Mouse (Mus musculus): ENCODE measurements at regions not wholly inside any gene's neighbourhood (a gene's known extent, or its start where the extent isn't known, plus 50 kb on each side); places are given as distances from the start of the nearest gene placed in this dataset.

- Histone ChIP-seq H3K4me3 (replicated peaks; ENCODE audit: insufficient read depth, low read depth, low read length) (no peak overlapping the region), H3K4me1 (ENCODE audit: control insufficient read depth, insufficient read depth, low read length) (no peaks in the 10 kb centered on the region), H3K27me3 (ENCODE audit: control insufficient read depth, insufficient read depth, low read length) (no peaks in the 10 kb centered on the region), H3K27ac (ENCODE audit: insufficient read depth, low read length) (no peak overlapping the region)
- WGBS, result 29% methylated on average over 5 of the region's 5 CpGs
- no peak for DNase-seq
- TF ChIP-seq POLR2A (IDR thresholded peaks at IDR 0.05; ENCODE audit: borderline replicate concordance, insufficient read depth, low read length) (no peak), CTCF (IDR thresholded peaks at IDR 0.05; ENCODE audit: borderline replicate concordance, insufficient read depth, low read depth, low read length) (no peak)
These were observed 65.6 kb upstream of the Gm10234 start for GRCm38 (mm10) chr6:95256303-95256702.

- DNase-seq, result peak in 1 of 2 experiments; percentile 5
- no peak for TF ChIP-seq CTCF (IDR thresholded peaks at IDR 0.05; ENCODE audit: borderline replicate concordance, insufficient read depth, low read depth, low read length)
- no peak for TF ChIP-seq POLR2A (IDR thresholded peaks at IDR 0.05; ENCODE audit: borderline replicate concordance, insufficient read depth, low read length)
- Histone ChIP-seq H3K4me1 (ENCODE audit: control insufficient read depth, insufficient read depth, low read length) (no peaks in the 10 kb centered on the region), H3K4me3 (replicated peaks; ENCODE audit: insufficient read depth, low read depth, low read length) (no peak overlapping the region), H3K27me3 (ENCODE audit: control insufficient read depth, insufficient read depth, low read length) (no peaks in the 10 kb centered on the region; the same call in 1 of the 2 replicates), H3K27ac (ENCODE audit: insufficient read depth, low read length) (no peak overlapping the region)
- 15% methylated on average over 1 of the region's 1 CpGs for WGBS
These were observed 60.9 kb upstream of the Gm10234 start for GRCm38 (mm10) chr6:95261001-95261400.

- H3K27ac ChIP-seq (ENCODE audit: insufficient read depth, low read length), result no peak overlapping the region
- H3K27me3 ChIP-seq (ENCODE audit: control insufficient read depth, insufficient read depth, low read length), result no peaks in the 10 kb centered on the region; the same call in 1 of the 2 replicates
- no peak for DNase-seq
- no peaks in the 10 kb centered on the region for H3K4me1 ChIP-seq (ENCODE audit: control insufficient read depth, insufficient read depth, low read length)
- WGBS, result 93% methylated on average over 8 of the region's 8 CpGs
- no peak overlapping the region for H3K4me3 ChIP-seq (replicated peaks; ENCODE audit: insufficient read depth, low read depth, low read length)
- TF ChIP-seq POLR2A (IDR thresholded peaks at IDR 0.05; ENCODE audit: borderline replicate concordance, insufficient read depth, low read length), result no peak
- no peak for TF ChIP-seq CTCF (IDR thresholded peaks at IDR 0.05; ENCODE audit: borderline replicate concordance, insufficient read depth, low read depth, low read length)
These were observed 57.7 kb upstream of the Gm10234 start for GRCm38 (mm10) chr6:95264011-95264869.

GRCm38 (mm10) chr6:95269524-95269923, 52.4 kb upstream of the Gm10234 start:
- Histone ChIP-seq H3K27ac (ENCODE audit: insufficient read depth, low read length) (no peak overlapping the region), H3K4me3 (replicated peaks; ENCODE audit: insufficient read depth, low read depth, low read length) (no peak overlapping the region), H3K4me1 (ENCODE audit: control insufficient read depth, insufficient read depth, low read length) (no peaks in the 10 kb centered on the region), H3K27me3 (ENCODE audit: control insufficient read depth, insufficient read depth, low read length) (no peaks in the 10 kb centered on the region; the same call in 1 of the 2 replicates)
- WGBS, result 94% methylated on average over 8 of the region's 8 CpGs
- no peak for DNase-seq
- no peak for TF ChIP-seq POLR2A (IDR thresholded peaks at IDR 0.05; ENCODE audit: borderline replicate concordance, insufficient read depth, low read length)
- no peak for TF ChIP-seq CTCF (IDR thresholded peaks at IDR 0.05; ENCODE audit: borderline replicate concordance, insufficient read depth, low read depth, low read length)

Measured in cerebellum, adult 2 months (tissue).